Mouse (Mus musculus): Measurements from ENCODE around the gene Mag. TPM values are rescaled to one million over a fixed set of nuclear protein-coding genes. Genes with fewer than 3 reads are reported as not detected.

Mag gene
- polyA plus RNA-seq, 1 experiment from 2014 or later: 1.8 TPM

- no peaks in the 10 kb centered on the region for H3K27me3 ChIP-seq (ENCODE audit: control insufficient read depth, insufficient read depth, low read length)
- H3K9me3 ChIP-seq (ENCODE audit: control insufficient read depth, low read length): no peaks in the 10 kb centered on the region
- H3K4me1 ChIP-seq (ENCODE audit: control insufficient read depth, insufficient read depth, low read length): no peaks in the 10 kb centered on the region
- DNase-seq (no peak), ATAC-seq (ENCODE audit: low FRiP score, low TSS enrichment) (no peak)
- H3K27ac ChIP-seq (replicated peaks; ENCODE audit: low read depth, low read length): no peak overlapping the region
- WGBS: 87% methylated on average over 9 of the region's 9 CpGs
- no peak overlapping the region for H3K4me3 ChIP-seq (replicated peaks; ENCODE audit: low read depth, low read length)
- H3K36me3 ChIP-seq (ENCODE audit: control insufficient read depth, insufficient read depth, low read length): no peaks in the 10 kb centered on the region
- H3K9ac ChIP-seq (replicated peaks; ENCODE audit: low read length): no peak overlapping the region
- H3K4me2 ChIP-seq (ENCODE audit: low read length): no peak overlapping the region
Measured at GRCm38 (mm10) chr7:30891746-30892145, 22.9 kb downstream of the Mag start.

GRCm38 (mm10) chr7:30890681-30891080 is 24.0 kb downstream of the Mag start:
- WGBS: 84% methylated on average over 2 of the region's 2 CpGs
- Histone ChIP-seq H3K27ac (replicated peaks; ENCODE audit: low read depth, low read length) (no peak overlapping the region), H3K36me3 (ENCODE audit: control insufficient read depth, insufficient read depth, low read length) (no peaks in the 10 kb centered on the region), H3K4me3 (replicated peaks; ENCODE audit: low read depth, low read length) (no peak overlapping the region), H3K27me3 (ENCODE audit: control insufficient read depth, insufficient read depth, low read length) (no peaks in the 10 kb centered on the region), H3K9ac (replicated peaks; ENCODE audit: low read length) (no peak overlapping the region), H3K9me3 (ENCODE audit: control insufficient read depth, low read length) (no peaks in the 10 kb centered on the region), H3K4me1 (ENCODE audit: control insufficient read depth, insufficient read depth, low read length) (no peaks in the 10 kb centered on the region), H3K4me2 (ENCODE audit: low read length) (no peak overlapping the region)
- no peak for ATAC-seq (ENCODE audit: low FRiP score, low TSS enrichment)
- DNase-seq: no peak

- Histone ChIP-seq H3K4me1 (ENCODE audit: control insufficient read depth, insufficient read depth, low read length) (no peaks in the 10 kb centered on the region), H3K36me3 (ENCODE audit: control insufficient read depth, insufficient read depth, low read length) (no peaks in the 10 kb centered on the region), H3K27ac (replicated peaks; ENCODE audit: low read depth, low read length) (no peak overlapping the region), H3K9ac (replicated peaks; ENCODE audit: low read length) (no peak overlapping the region), H3K4me2 (ENCODE audit: low read length) (no peak overlapping the region), H3K4me3 (replicated peaks; ENCODE audit: low read depth, low read length) (no peak overlapping the region), H3K9me3 (ENCODE audit: control insufficient read depth, low read length) (no peaks in the 10 kb centered on the region), H3K27me3 (ENCODE audit: control insufficient read depth, insufficient read depth, low read length) (no peaks in the 10 kb centered on the region)
- 72% methylated on average over 7 of the region's 7 CpGs for WGBS
- ATAC-seq (ENCODE audit: low FRiP score, low TSS enrichment): no peak
- no peak for DNase-seq
Measured at GRCm38 (mm10) chr7:30888786-30889185, 25.9 kb downstream of the Mag start.

GRCm38 (mm10) chr7:30887568-30888188 is 27.0 kb downstream of the Mag start:
- DNase-seq: no peak
- ATAC-seq (ENCODE audit: low FRiP score, low TSS enrichment): no peak
- 88% methylated on average over 14 of the region's 14 CpGs for WGBS
- no peaks in the 10 kb centered on the region for H3K27me3 ChIP-seq (ENCODE audit: control insufficient read depth, insufficient read depth, low read length)
- H3K4me1 ChIP-seq (ENCODE audit: control insufficient read depth, insufficient read depth, low read length): no peaks in the 10 kb centered on the region
- H3K36me3 ChIP-seq (ENCODE audit: control insufficient read depth, insufficient read depth, low read length): no peaks in the 10 kb centered on the region
- H3K27ac ChIP-seq (replicated peaks; ENCODE audit: low read depth, low read length): no peak overlapping the region
- H3K9ac ChIP-seq (replicated peaks; ENCODE audit: low read length): no peak overlapping the region
- H3K9me3 ChIP-seq (ENCODE audit: control insufficient read depth, low read length): no peaks in the 10 kb centered on the region
- H3K4me2 ChIP-seq (ENCODE audit: low read length): no peak overlapping the region
- H3K4me3 ChIP-seq (replicated peaks; ENCODE audit: low read depth, low read length): no peak overlapping the region

GRCm38 (mm10) chr7:30886852-30887251 is 27.8 kb downstream of the Mag start:
- 83% methylated on average over 4 of the region's 4 CpGs for WGBS
- no peaks in the 10 kb centered on the region for H3K9me3 ChIP-seq (ENCODE audit: control insufficient read depth, low read length)
- no peak for DNase-seq
- no peaks in the 10 kb centered on the region for H3K27me3 ChIP-seq (ENCODE audit: control insufficient read depth, insufficient read depth, low read length)
- no peak overlapping the region for H3K9ac ChIP-seq (replicated peaks; ENCODE audit: low read length)
- no peak overlapping the region for H3K4me3 ChIP-seq (replicated peaks; ENCODE audit: low read depth, low read length)
- no peaks in the 10 kb centered on the region for H3K36me3 ChIP-seq (ENCODE audit: control insufficient read depth, insufficient read depth, low read length)
- no peaks in the 10 kb centered on the region for H3K4me1 ChIP-seq (ENCODE audit: control insufficient read depth, insufficient read depth, low read length)
- H3K27ac ChIP-seq (replicated peaks; ENCODE audit: low read depth, low read length): no peak overlapping the region
- ATAC-seq (ENCODE audit: low FRiP score, low TSS enrichment): no peak
- no peak overlapping the region for H3K4me2 ChIP-seq (ENCODE audit: low read length)

- no peak overlapping the region for H3K4me3 ChIP-seq (replicated peaks; ENCODE audit: low read depth, low read length)
- H3K9ac ChIP-seq (replicated peaks; ENCODE audit: low read length): no peak overlapping the region
- ATAC-seq (ENCODE audit: low FRiP score, low TSS enrichment): no peak
- H3K4me1 ChIP-seq (ENCODE audit: control insufficient read depth, insufficient read depth, low read length): no peaks in the 10 kb centered on the region
- no peaks in the 10 kb centered on the region for H3K27me3 ChIP-seq (ENCODE audit: control insufficient read depth, insufficient read depth, low read length)
- no peaks in the 10 kb centered on the region for H3K36me3 ChIP-seq (ENCODE audit: control insufficient read depth, insufficient read depth, low read length)
- H3K9me3 ChIP-seq (ENCODE audit: control insufficient read depth, low read length): no peaks in the 10 kb centered on the region
- no peak overlapping the region for H3K27ac ChIP-seq (replicated peaks; ENCODE audit: low read depth, low read length)
- no peak overlapping the region for H3K4me2 ChIP-seq (ENCODE audit: low read length)
- DNase-seq: no peak
Measured at GRCm38 (mm10) chr7:30884047-30884446, 30.6 kb downstream of the Mag start.

GRCm38 (mm10) chr7:30881367-30881766 is 33.3 kb downstream of the Mag start:
- WGBS: 88% methylated on average over 3 of the region's 3 CpGs
- Histone ChIP-seq H3K4me2 (ENCODE audit: low read length) (no peak overlapping the region), H3K9ac (replicated peaks; ENCODE audit: low read length) (no peak overlapping the region), H3K36me3 (ENCODE audit: control insufficient read depth, insufficient read depth, low read length) (no peaks in the 10 kb centered on the region), H3K27ac (replicated peaks; ENCODE audit: low read depth, low read length) (no peak overlapping the region), H3K27me3 (ENCODE audit: control insufficient read depth, insufficient read depth, low read length) (no peaks in the 10 kb centered on the region), H3K4me3 (replicated peaks; ENCODE audit: low read depth, low read length) (no peak overlapping the region), H3K9me3 (ENCODE audit: control insufficient read depth, low read length) (no peaks in the 10 kb centered on the region), H3K4me1 (ENCODE audit: control insufficient read depth, insufficient read depth, low read length) (no peaks in the 10 kb centered on the region)
- ATAC-seq (ENCODE audit: low FRiP score, low TSS enrichment): no peak
- DNase-seq: no peak

GRCm38 (mm10) chr7:30880176-30880575 is 34.5 kb downstream of the Mag start, which contains the start of gene Cd22:
Gene Cd22 (minus strand): TSS chr7:30880342.
- Histone ChIP-seq H3K27me3 (ENCODE audit: control insufficient read depth, insufficient read depth, low read length) (no peaks in the 10 kb centered on the region), H3K9ac (replicated peaks; ENCODE audit: low read length) (no peak within 1 kb of the TSS), H3K9me3 (ENCODE audit: control insufficient read depth, low read length) (no peaks in the 10 kb centered on the region), H3K36me3 (ENCODE audit: control insufficient read depth, insufficient read depth, low read length) (no peaks in the 10 kb centered on the region), H3K4me1 (ENCODE audit: control insufficient read depth, insufficient read depth, low read length) (no peaks in the 10 kb centered on the region), H3K4me2 (ENCODE audit: low read length) (no peak within 1 kb of the TSS), H3K27ac (replicated peaks; ENCODE audit: low read depth, low read length) (no peak within 1 kb of the TSS), H3K4me3 (replicated peaks; ENCODE audit: low read depth, low read length) (no peak within 1 kb of the TSS)
- DNase-seq (no peak), ATAC-seq (ENCODE audit: low FRiP score, low TSS enrichment) (no peak)
- WGBS: 70% methylated on average over 7 of the region's 7 CpGs

GRCm38 (mm10) chr7:30878950-30879349 is 35.7 kb downstream of the Mag start:
- DNase-seq: no peak
- Histone ChIP-seq H3K36me3 (ENCODE audit: control insufficient read depth, insufficient read depth, low read length) (no peaks in the 10 kb centered on the region), H3K9ac (replicated peaks; ENCODE audit: low read length) (no peak overlapping the region), H3K4me3 (replicated peaks; ENCODE audit: low read depth, low read length) (no peak overlapping the region), H3K27ac (replicated peaks; ENCODE audit: low read depth, low read length) (no peak overlapping the region), H3K27me3 (ENCODE audit: control insufficient read depth, insufficient read depth, low read length) (no peaks in the 10 kb centered on the region), H3K4me2 (ENCODE audit: low read length) (no peak overlapping the region), H3K4me1 (ENCODE audit: control insufficient read depth, insufficient read depth, low read length) (no peaks in the 10 kb centered on the region), H3K9me3 (ENCODE audit: control insufficient read depth, low read length) (no peaks in the 10 kb centered on the region)
- 86% methylated on average over 6 of the region's 6 CpGs for WGBS
- ATAC-seq (ENCODE audit: low FRiP score, low TSS enrichment): no peak
